7 mouse cellular contexts compared by ENCODE assay signal in genomic region chr2:36202611-36202880, GRCm38 (mm10). TPM values are rescaled to one million over a fixed set of nuclear protein-coding genes. Genes with fewer than 3 reads are reported as not detected.
DNase-seq lines count a peak whose midpoint lies in the region; ATAC-seq and TF ChIP-seq lines count a peak whose summit lies in the region.

No protein-coding gene starts in this region.

- intact Hi-C loops in left cerebral cortex, postnatal 36 days (cut with DNase I), result no loop called here

- DNase-seq in lung, embryonic 14.5 days, result no peak
- no peak for DNase-seq in lung, postnatal 10 days
- no peak for DNase-seq in limb, embryonic 14.5 days (ENCODE audit: low spot score)
- no peak for DNase-seq in embryo, embryonic 10 days (ENCODE audit: low spot score)
- no peak for DNase-seq in left cerebral cortex, postnatal 36 days (ENCODE audit: low spot score in 2 of 2)

- peaks cover 39% of the 10 kb centered on the region for H3K27me3 ChIP-seq in lung, embryonic 14.5 days (ENCODE audit: insufficient read depth, low read length)
- H3K27me3 ChIP-seq in forebrain, embryonic 15.5 days, result peaks cover 18% of the 10 kb centered on the region; the same call in 1 of the 2 replicates
- H3K27me3 ChIP-seq in limb, embryonic 14.5 days (ENCODE audit: control insufficient read depth, insufficient read depth, low read length), result peaks cover 15% of the 10 kb centered on the region
- H3K27me3 ChIP-seq in stomach, embryonic 14.5 days (ENCODE audit: control insufficient read depth, insufficient read depth, low read length), result peaks cover 31% of the 10 kb centered on the region

- TF ChIP-seq POLR2A in limb, embryonic 14.5 days (IDR thresholded peaks at IDR 0.05; ENCODE audit: borderline replicate concordance, extremely low read depth, insufficient read depth, insufficient read length), result no peak

- no peak overlapping the region for H3K27ac ChIP-seq in lung, embryonic 14.5 days (ENCODE audit: low read depth)
- peak overlapping the region; percentile 84 for H3K27ac ChIP-seq in forebrain, embryonic 15.5 days (replicated peaks)
- no peak overlapping the region for H3K27ac ChIP-seq in limb, embryonic 14.5 days (replicated peaks; ENCODE audit: low read depth, low read length)
- H3K27ac ChIP-seq in stomach, embryonic 14.5 days (ENCODE audit: low read length), result no peak overlapping the region

- H3K36me3 ChIP-seq in lung, embryonic 14.5 days (ENCODE audit: insufficient read depth), result no peaks in the 10 kb centered on the region
- H3K36me3 ChIP-seq in forebrain, embryonic 15.5 days, result no peaks in the 10 kb centered on the region
- H3K36me3 ChIP-seq in limb, embryonic 14.5 days (ENCODE audit: control insufficient read depth, insufficient read depth, low read length), result no peaks in the 10 kb centered on the region
- no peaks in the 10 kb centered on the region for H3K36me3 ChIP-seq in stomach, embryonic 14.5 days (ENCODE audit: control insufficient read depth, insufficient read depth, low read length)

- 0 out of 2 replicates have a peak overlapping the region, but pooled peaks have one; percentile 35 for H3K4me3 ChIP-seq in lung, embryonic 14.5 days (ENCODE audit: low read depth, low read length)
- H3K4me3 ChIP-seq in forebrain, embryonic 15.5 days, result peak overlapping the region; percentile 39
- H3K4me3 ChIP-seq in limb, embryonic 14.5 days (replicated peaks; ENCODE audit: low read length), result 0 out of 2 replicates have a peak overlapping the region, but pooled peaks have one; percentile 30
- peak overlapping the region; percentile 30; the same call in 1 of the 2 replicates for H3K4me3 ChIP-seq in stomach, embryonic 14.5 days (ENCODE audit: low read depth, low read length)

- TF ChIP-seq CTCF in lung, embryonic 14.5 days (IDR thresholded peaks at IDR 0.05; ENCODE audit: low read depth), result no peak

- H3K4me2 ChIP-seq in lung, embryonic 14.5 days, result peak overlapping the region; percentile 70
- peak overlapping the region; percentile 66 for H3K4me2 ChIP-seq in forebrain, embryonic 15.5 days (replicated peaks)
- H3K4me2 ChIP-seq in limb, embryonic 14.5 days (replicated peaks; ENCODE audit: low read depth, low read length, severe bottlenecking), result peak overlapping the region; percentile 49
- peak overlapping the region; percentile 71 for H3K4me2 ChIP-seq in stomach, embryonic 14.5 days (replicated peaks; ENCODE audit: low read depth, low read length)

- ATAC-seq in lung, embryonic 14.5 days (ENCODE audit: insufficient read depth), result no peak
- ATAC-seq in forebrain, embryonic 15.5 days (replicated peaks), result 0 out of 2 replicates have a peak, but pooled peaks have one; percentile 3
- no peak for ATAC-seq in limb, embryonic 14.5 days (ENCODE audit: low FRiP score, low read depth)
- ATAC-seq in stomach, embryonic 14.5 days (ENCODE audit: insufficient number of reproducible peaks, insufficient read depth, low FRiP score, low read depth), result no peak

- H3K9ac ChIP-seq in lung, embryonic 14.5 days, result no peak overlapping the region
- peak overlapping the region; percentile 51; the same call in 1 of the 2 replicates for H3K9ac ChIP-seq in forebrain, embryonic 15.5 days (replicated peaks)
- H3K9ac ChIP-seq in limb, embryonic 14.5 days (ENCODE audit: low read depth, low read length, severe bottlenecking), result no peak overlapping the region
- no peak overlapping the region for H3K9ac ChIP-seq in stomach, embryonic 14.5 days (replicated peaks; ENCODE audit: low read depth, low read length)

- peaks cover 8% of the 10 kb centered on the region for H3K4me1 ChIP-seq in lung, embryonic 14.5 days (ENCODE audit: insufficient read depth)
- H3K4me1 ChIP-seq in forebrain, embryonic 15.5 days, result peaks cover 29% of the 10 kb centered on the region
- peaks cover 10% of the 10 kb centered on the region; the same call in 1 of the 2 replicates for H3K4me1 ChIP-seq in limb, embryonic 14.5 days (ENCODE audit: control insufficient read depth, insufficient read depth, low read length)
- H3K4me1 ChIP-seq in stomach, embryonic 14.5 days (ENCODE audit: control insufficient read depth, insufficient read depth, low read length), result peaks cover 19% of the 10 kb centered on the region; the same call in 1 of the 2 replicates

- no peaks in the 10 kb centered on the region for H3K9me3 ChIP-seq in lung, embryonic 14.5 days (ENCODE audit: low read depth, low read length)
- no peaks in the 10 kb centered on the region for H3K9me3 ChIP-seq in forebrain, embryonic 15.5 days
- no peaks in the 10 kb centered on the region for H3K9me3 ChIP-seq in limb, embryonic 14.5 days (ENCODE audit: control insufficient read depth, low read length)
- no peaks in the 10 kb centered on the region for H3K9me3 ChIP-seq in stomach, embryonic 14.5 days (ENCODE audit: control insufficient read depth, low read depth, low read length)

- 19% methylated on average over 5 of the region's 5 CpGs for WGBS in lung, embryonic 14.5 days
- 19% methylated on average over 5 of the region's 5 CpGs for WGBS in forebrain, embryonic 15.5 days
- WGBS in limb, embryonic 14.5 days, result 25% methylated on average over 5 of the region's 5 CpGs
- WGBS in stomach, embryonic 14.5 days, result 12% methylated on average over 5 of the region's 5 CpGs

RNA-seq across cellular contexts. Expression of gene Ptgs1, which starts 27.7 kb away (rescaled TPM):
- polyA plus RNA-seq in lung, embryonic 14.5 days (2014; fragmentation: Nextera tagmentation; extraction: Ambion mirVana), result 30.2 and 33.4 TPM in 2 replicates
- 2.7 and 3.4 TPM in 2 replicates for polyA plus RNA-seq in forebrain, embryonic 15.5 days (2015; fragmentation: Nextera tagmentation; extraction: Ambion mirVana)
- polyA plus RNA-seq in limb, embryonic 14.5 days (2012; rRNA removed), result 10.7 and 11.9 TPM in 2 replicates
- 14.4 and 15.0 TPM in 2 replicates for polyA plus RNA-seq in limb, embryonic 14.5 days (2014; fragmentation: Nextera tagmentation; extraction: Ambion mirVana)
- 30.7 and 34.1 TPM in 2 replicates for polyA plus RNA-seq in stomach, embryonic 14.5 days (2014; fragmentation: Nextera tagmentation; extraction: Ambion mirVana)
- total RNA-seq in left cerebral cortex, postnatal 36 days (2021), result 10 to 100 TPM; 16.1 to 22.2 TPM
